Mouse (Mus musculus): Measurements from ENCODE around the gene Pigk. TPM values are rescaled to one million over a fixed set of nuclear protein-coding genes. Genes with fewer than 3 reads are reported as not detected.

The Pigk gene
- total RNA-seq, 2 experiments from 2014 or later, result 34.1 to 43.3 TPM

- intact Hi-C loops (cut with DNase I), result no loop called here
- DNase-seq, result no peak
Measured at GRCm38 (mm10) chr3:152724446-152724845, 10.5 kb downstream of the Pigk start.

- DNase-seq, result no peak
- intact Hi-C loops (cut with DNase I), result no loop called here
Measured at GRCm38 (mm10) chr3:152728238-152728637, 14.3 kb downstream of the Pigk start.

GRCm38 (mm10) chr3:152733011-152733410 lies 19.1 kb downstream of the Pigk start:
- DNase-seq, result no peak
- intact Hi-C loops (cut with DNase I), result no loop called here

- no peak for DNase-seq
- intact Hi-C loops (cut with DNase I), result no loop called here
Measured at GRCm38 (mm10) chr3:152733513-152733912, 19.6 kb downstream of the Pigk start.

- intact Hi-C loops (cut with DNase I), result no loop called here
Measured at GRCm38 (mm10) chr3:152734100-152734499, 20.2 kb downstream of the Pigk start.

GRCm38 (mm10) chr3:152735601-152736250 lies 21.8 kb downstream of the Pigk start:
- intact Hi-C loops (cut with DNase I), result no loop called here
- no peak for DNase-seq

More at GRCm38 (mm10) chr3:152734100-152734499, 20.2 kb downstream of the Pigk start:
- no peak for DNase-seq

- intact Hi-C loops (cut with DNase I), result no loop called here
- DNase-seq, result no peak
Measured at GRCm38 (mm10) chr3:152744301-152744700, 30.4 kb downstream of the Pigk start.

GRCm38 (mm10) chr3:152745611-152746010 lies 31.7 kb downstream of the Pigk start:
- intact Hi-C loops (cut with DNase I), result loop anchor here (5.0 kb wide), 1 partner anchor 348 kb away; the partner anchor contains the start of gene Zzz3
- no peak for DNase-seq

- intact Hi-C loops (cut with DNase I), result loop anchor here (5.0 kb wide), 1 partner anchor 352 kb away; the partner anchor contains the start of gene Zzz3
- no peak for DNase-seq
Measured at GRCm38 (mm10) chr3:152749461-152749871, 35.6 kb downstream of the Pigk start.

GRCm38 (mm10) chr3:152749881-152750280 lies 36.0 kb downstream of the Pigk start:
- intact Hi-C loops (cut with DNase I), result loop anchor here (5.0 kb wide), 1 partner anchor 353 kb away; the partner anchor contains the start of gene Zzz3
- DNase-seq, result no peak

- intact Hi-C loops (cut with DNase I), result no loop called here
- no peak for DNase-seq
Measured at GRCm38 (mm10) chr3:152752911-152753310, 39.0 kb downstream of the Pigk start.

GRCm38 (mm10) chr3:152753345-152753744 lies 39.4 kb downstream of the Pigk start:
- intact Hi-C loops (cut with DNase I), result no loop called here
- no peak for DNase-seq

GRCm38 (mm10) chr3:152753920-152754764 lies 40.2 kb downstream of the Pigk start:
- intact Hi-C loops (cut with DNase I), result no loop called here
- peak; percentile 61 for DNase-seq

- intact Hi-C loops (cut with DNase I), result no loop called here
Measured at GRCm38 (mm10) chr3:152755515-152755914, 41.6 kb downstream of the Pigk start.

GRCm38 (mm10) chr3:152756896-152757295 lies 43.0 kb downstream of the Pigk start:
- DNase-seq, result no peak
- intact Hi-C loops (cut with DNase I), result no loop called here

More at GRCm38 (mm10) chr3:152755515-152755914, 41.6 kb downstream of the Pigk start:
- no peak for DNase-seq

GRCm38 (mm10) chr3:152757464-152758393 lies 43.8 kb downstream of the Pigk start:
- intact Hi-C loops (cut with DNase I), result no loop called here
- no peak for DNase-seq

- DNase-seq, result no peak
- intact Hi-C loops (cut with DNase I), result no loop called here
Measured at GRCm38 (mm10) chr3:152758500-152759032, 44.7 kb downstream of the Pigk start.

- DNase-seq, result peak; percentile 43
- intact Hi-C loops (cut with DNase I), result loop anchor here (10.0 kb wide), 2 partner anchors 804 to 1134 kb away; no protein-coding TSS in a partner anchor
Measured at GRCm38 (mm10) chr3:152761116-152761515, 47.2 kb downstream of the Pigk start.

GRCm38 (mm10) chr3:152761661-152762060 lies 47.8 kb downstream of the Pigk start:
- intact Hi-C loops (cut with DNase I), result loop anchor here (10.0 kb wide), 2 partner anchors 803 to 1133 kb away; no protein-coding TSS in a partner anchor
- DNase-seq, result no peak

- intact Hi-C loops (cut with DNase I), result loop anchor here (10.0 kb wide), 2 partner anchors 802 to 1132 kb away; no protein-coding TSS in a partner anchor
- DNase-seq, result no peak
Measured at GRCm38 (mm10) chr3:152762302-152762701, 48.4 kb downstream of the Pigk start.

Data from left cerebral cortex, postnatal 4 days (tissue).